Mouse (Mus musculus): ENCODE data around the gene Smyd2.

Gene Smyd2

GRCm38 (mm10) chr1:189870539-189870938, 51.6 kb downstream of the Smyd2 start:
- no peak for DNase-seq

GRCm38 (mm10) chr1:189869651-189870270, 52.4 kb downstream of the Smyd2 start:
- no peak for DNase-seq

GRCm38 (mm10) chr1:189868036-189868435, 54.1 kb downstream of the Smyd2 start:
- DNase-seq: peak; percentile 50 to 65

GRCm38 (mm10) chr1:189867497-189867896, 54.7 kb downstream of the Smyd2 start:
- peak; percentile 90 to 92 for DNase-seq

- DNase-seq: peak in 1 of 2 experiments; percentile 26
Observed at GRCm38 (mm10) chr1:189867034-189867433, 55.1 kb downstream of the Smyd2 start.

- no peak for DNase-seq
Observed at GRCm38 (mm10) chr1:189866621-189867020, 55.5 kb downstream of the Smyd2 start.

GRCm38 (mm10) chr1:189864846-189865560, 57.2 kb downstream of the Smyd2 start:
- DNase-seq: no peak

- DNase-seq: no peak
Observed at GRCm38 (mm10) chr1:189864301-189864700, 57.9 kb downstream of the Smyd2 start.

- DNase-seq: no peak
Observed at GRCm38 (mm10) chr1:189863727-189864126, 58.4 kb downstream of the Smyd2 start.

- DNase-seq: peak; percentile 68 to 79
Observed at GRCm38 (mm10) chr1:189860942-189861315, 61.2 kb downstream of the Smyd2 start.

GRCm38 (mm10) chr1:189860112-189860941, 61.8 kb downstream of the Smyd2 start:
- DNase-seq: no peak

- DNase-seq: no peak
Observed at GRCm38 (mm10) chr1:189858377-189858776, 63.8 kb downstream of the Smyd2 start.

- no peak for DNase-seq
Observed at GRCm38 (mm10) chr1:189855739-189856138, 66.4 kb downstream of the Smyd2 start.

GRCm38 (mm10) chr1:189854646-189855045, 67.5 kb downstream of the Smyd2 start:
- DNase-seq: no peak

GRCm38 (mm10) chr1:189852456-189852855, 69.7 kb downstream of the Smyd2 start:
- peak; percentile 36 to 58 for DNase-seq

- DNase-seq: no peak
Observed at GRCm38 (mm10) chr1:189852051-189852450, 70.1 kb downstream of the Smyd2 start.

GRCm38 (mm10) chr1:189849550-189849949, 72.6 kb downstream of the Smyd2 start:
- no peak for DNase-seq

GRCm38 (mm10) chr1:189846319-189846718, 75.8 kb downstream of the Smyd2 start:
- DNase-seq: no peak

GRCm38 (mm10) chr1:189834166-189834565, 88.0 kb downstream of the Smyd2 start:
- DNase-seq: no peak

GRCm38 (mm10) chr1:189833351-189833750, 88.8 kb downstream of the Smyd2 start:
- DNase-seq: no peak

GRCm38 (mm10) chr1:189830797-189831232, 91.3 kb downstream of the Smyd2 start:
- DNase-seq: peak in 1 of 2 experiments; percentile 27

Data from lung, adult 18-20 months (tissue).